Mouse (Mus musculus) hindbrain, embryonic 15.5 days (tissue): Measurements from ENCODE around the gene Calu. TPM values are rescaled to one million over a fixed set of nuclear protein-coding genes. Genes with fewer than 3 reads are reported as not detected.
"Not testable (repeated sequence)": the region's sequence is repeated elsewhere in the genome, so short reads cannot be mapped to it uniquely, and the experiment has no call there.

Experiments used
- ATAC-seq: fragments of 200-750 bp; cut with Nextera tagmentation; 2 replicates; pipeline ENCODE4 v1.8.0; 2017; ENCODE audit warnings: low read depth, moderate number of reproducible peaks, moderate TSS enrichment; ENCODE audit not compliant: low FRiP score
- H3K27ac ChIP-seq: fragments of 300-500 bp; sonication (generic); replicated peaks from 2 replicates; pipeline ENCODE4 v1.5.1; 2015; ENCODE audit warnings: mild to moderate bottlenecking, inconsistent platforms
- H3K27me3 ChIP-seq: fragments of 300-500 bp; sonication (generic); 2 replicates; pipeline ENCODE4 v1.6.1; 2015; ENCODE audit warnings: control low read depth, inconsistent platforms
- H3K36me3 ChIP-seq: fragments of 300-500 bp; sonication (generic); 2 replicates; pipeline ENCODE4 v1.6.1; 2015; ENCODE audit warnings: control low read depth, inconsistent platforms
- H3K4me1 ChIP-seq: fragments of 300-500 bp; sonication (generic); replicated peaks from 2 replicates; pipeline ENCODE4 v1.6.1; 2015; ENCODE audit warnings: control low read depth, inconsistent platforms
- H3K4me2 ChIP-seq: fragments of 300-500 bp; sonication (generic); 2 replicates; pipeline ENCODE4 v1.6.1; 2015; ENCODE audit warnings: moderate library complexity, mild to moderate bottlenecking, inconsistent platforms
- H3K4me3 ChIP-seq: fragments of 300-500 bp; sonication (generic); 2 replicates; pipeline ENCODE4 v1.5.1; 2015; ENCODE audit warnings: mild to moderate bottlenecking, inconsistent platforms
- H3K9ac ChIP-seq: fragments of 300-500 bp; sonication (generic); 2 replicates; pipeline ENCODE4 v1.6.1; 2015; ENCODE audit warnings: inconsistent platforms
- H3K9me3 ChIP-seq: fragments of 300-500 bp; sonication (generic); 2 replicates; pipeline ENCODE4 v1.6.1; 2016; ENCODE audit warnings: control low read depth, inconsistent platforms
- WGBS: fragments of 180-500 bp; shearing (Covaris S2); methylation state at CpG from one replicate; pipeline ENCODE4 v1.1.7; 2015; 5-methylcytosine and 5-hydroxymethylcytosine counted together
- polyA plus RNA-seq: library from polyadenylated mRNA; unstranded; fragments of >200 nt; fragmentation: Nextera tagmentation; extraction: Ambion mirVana; gene quantifications from 2 replicates; pipeline ENCODE4 v1.2.1, GENCODE M21; 2015

Gene Calu
- polyA plus RNA-seq, 1 experiment from 2014 or later, result 164 TPM

GRCm38 (mm10) chr6:29322735-29323134 is 25.1 kb upstream of the Calu start:
- no peaks in the 10 kb centered on the region for H3K27me3 ChIP-seq
- H3K9me3 ChIP-seq, result no peaks in the 10 kb centered on the region
- WGBS, result 80% methylated on average over 4 of the region's 4 CpGs
- no peaks in the 10 kb centered on the region for H3K36me3 ChIP-seq
- no peak for ATAC-seq
- no peak overlapping the region for H3K4me3 ChIP-seq
- no peak overlapping the region for H3K9ac ChIP-seq
- H3K4me2 ChIP-seq, result no peak overlapping the region
- H3K27ac ChIP-seq, result no peak overlapping the region
- H3K4me1 ChIP-seq, result no peaks in the 10 kb centered on the region

- Histone ChIP-seq H3K27ac (no peak overlapping the region), H3K9ac (no peak overlapping the region), H3K27me3 (no peaks in the 10 kb centered on the region), H3K4me3 (no peak overlapping the region), H3K9me3 (no peaks in the 10 kb centered on the region; the same call in 1 of the 2 replicates), H3K36me3 (no peaks in the 10 kb centered on the region), H3K4me2 (no peak overlapping the region), H3K4me1 (no peaks in the 10 kb centered on the region)
- WGBS, result 88% methylated on average over 9 of the region's 9 CpGs
- ATAC-seq, result no peak
Observed at GRCm38 (mm10) chr6:29326961-29327360, 20.9 kb upstream of the Calu start.

DNA sequence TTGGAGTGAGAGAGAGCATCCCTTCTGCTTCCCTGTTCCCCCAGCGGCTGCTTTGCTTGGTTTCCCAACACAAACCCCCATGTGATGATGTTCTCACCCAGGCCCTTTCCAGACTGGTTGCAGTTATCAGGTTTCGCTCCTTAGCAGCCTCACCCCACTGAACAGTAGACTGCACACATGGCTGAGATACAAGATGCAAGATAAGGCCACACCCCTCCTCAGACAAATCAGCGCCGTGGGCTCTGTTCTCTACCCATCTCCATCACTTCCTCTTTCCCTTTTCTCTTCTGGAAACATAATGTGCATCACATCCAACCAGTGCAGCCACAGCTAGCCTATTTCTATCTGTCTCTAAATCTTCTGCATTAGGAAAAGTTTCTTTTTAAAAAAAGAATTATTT is 18.4 kb upstream of the Calu start:
- no peak overlapping the region for H3K27ac ChIP-seq
- H3K27me3 ChIP-seq, result no peaks in the 10 kb centered on the region
- no peak for ATAC-seq
- no peak overlapping the region for H3K4me3 ChIP-seq
- 73% methylated on average over 4 of the region's 4 CpGs for WGBS
- no peaks in the 10 kb centered on the region for H3K36me3 ChIP-seq
- H3K9me3 ChIP-seq, result no peaks in the 10 kb centered on the region; the same call in 1 of the 2 replicates
- H3K4me2 ChIP-seq, result no peak overlapping the region
- no peaks in the 10 kb centered on the region for H3K4me1 ChIP-seq
- no peak overlapping the region for H3K9ac ChIP-seq

DNA sequence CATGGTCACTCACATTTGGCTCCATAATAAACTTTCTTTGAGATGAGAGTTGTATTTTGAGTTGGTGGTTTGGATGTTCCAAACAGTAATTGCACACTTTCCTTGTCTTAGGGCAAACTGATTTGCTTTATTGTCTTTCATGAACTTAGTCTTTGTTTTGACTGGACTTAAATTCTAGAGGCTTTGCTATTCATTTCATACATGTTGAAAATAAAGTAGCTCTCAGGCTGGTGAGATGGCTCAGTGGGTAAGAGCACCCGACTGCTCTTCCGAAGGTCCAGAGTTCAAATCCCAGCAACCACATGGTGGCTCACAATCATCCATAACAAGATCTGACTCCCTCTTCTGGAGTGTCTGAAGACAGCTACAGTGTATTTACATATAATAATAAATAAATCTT is 1.4 kb upstream of the Calu start:
- not testable (repeated sequence) for H3K36me3 ChIP-seq, H3K4me3 ChIP-seq, H3K4me2 ChIP-seq, H3K9me3 ChIP-seq, ATAC-seq, H3K27me3 ChIP-seq, H3K27ac ChIP-seq, H3K9ac ChIP-seq
- WGBS, result 94% methylated on average over 2 of the region's 2 CpGs
- peaks cover 17% of the 10 kb centered on the region for H3K4me1 ChIP-seq

- no peaks in the 10 kb centered on the region for H3K36me3 ChIP-seq
- peaks cover 17% of the 10 kb centered on the region for H3K4me1 ChIP-seq
- H3K4me2 ChIP-seq, result peak overlapping the region; percentile 75
- H3K9me3 ChIP-seq, result no peaks in the 10 kb centered on the region
- 35% methylated on average over 7 of the region's 7 CpGs for WGBS
- peak overlapping the region; percentile 91 for H3K4me3 ChIP-seq
- no peaks in the 10 kb centered on the region for H3K27me3 ChIP-seq
- no peak for ATAC-seq
- H3K9ac ChIP-seq, result peak overlapping the region; percentile 55
- H3K27ac ChIP-seq, result peak overlapping the region; percentile 83
Observed at GRCm38 (mm10) chr6:29347189-29347588, 680 bp upstream of the Calu start.

DNA sequence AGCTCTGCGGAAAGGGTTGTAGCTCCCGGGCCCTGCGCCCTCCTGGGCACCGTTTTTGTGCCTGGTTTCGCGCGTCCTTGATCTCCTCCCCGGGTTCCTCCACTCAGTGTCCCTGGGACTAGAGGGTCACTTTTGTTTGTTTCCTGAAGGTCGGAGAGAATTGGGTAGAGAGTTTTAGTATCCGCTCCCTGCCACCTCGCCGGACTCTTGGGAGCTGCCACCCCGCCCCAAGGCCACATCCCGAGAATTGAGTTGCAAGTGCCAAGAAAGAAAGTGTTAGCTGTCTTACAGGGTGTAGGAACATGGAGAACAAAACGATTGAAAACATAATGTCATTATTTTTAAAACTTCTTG is 479 bp downstream of the Calu start:
- H3K27me3 ChIP-seq, result no peaks in the 10 kb centered on the region
- ATAC-seq, result no peak
- peak overlapping the region; percentile 70 for H3K4me2 ChIP-seq
- peak overlapping the region; percentile 85 for H3K9ac ChIP-seq
- no peaks in the 10 kb centered on the region for H3K36me3 ChIP-seq
- peaks cover 17% of the 10 kb centered on the region for H3K4me1 ChIP-seq
- WGBS, result under 1% methylated on average over 15 of the region's 15 CpGs
- H3K9me3 ChIP-seq, result no peaks in the 10 kb centered on the region
- peak overlapping the region; percentile 81 for H3K27ac ChIP-seq
- peak overlapping the region; percentile 91 for H3K4me3 ChIP-seq

GRCm38 (mm10) chr6:29351613-29352012 is 3.7 kb downstream of the Calu start:
- Histone ChIP-seq H3K4me3 (no peak overlapping the region), H3K4me2 (no peak overlapping the region), H3K27me3 (no peaks in the 10 kb centered on the region), H3K36me3 (no peaks in the 10 kb centered on the region), H3K27ac (no peak overlapping the region), H3K9me3 (no peaks in the 10 kb centered on the region), H3K9ac (no peak overlapping the region), H3K4me1 (peaks cover 17% of the 10 kb centered on the region)
- ATAC-seq, result no peak

DNA sequence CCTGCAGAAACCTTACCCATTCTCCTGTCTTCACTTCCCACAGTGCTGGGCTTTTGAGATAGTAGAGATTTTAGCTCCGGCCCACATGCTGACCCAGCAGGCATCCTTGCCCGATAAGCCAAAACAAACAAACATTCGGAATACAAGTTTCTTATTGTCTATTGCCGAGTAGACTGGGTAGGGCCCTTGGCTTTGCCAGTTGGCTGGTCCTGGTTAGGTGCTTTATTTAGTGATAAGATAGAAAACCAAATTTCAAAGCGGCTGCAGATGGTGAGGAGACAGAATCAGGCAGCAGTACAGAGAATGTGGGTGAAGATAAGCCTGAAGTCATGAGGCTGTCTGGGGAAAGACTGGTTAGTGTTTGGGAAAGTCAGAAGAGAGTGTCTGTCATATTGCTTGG is 4.9 kb downstream of the Calu start:
- Histone ChIP-seq H3K9me3 (no peaks in the 10 kb centered on the region), H3K4me1 (peaks cover 12% of the 10 kb centered on the region), H3K36me3 (peaks cover 10% of the 10 kb centered on the region; the same call in 1 of the 2 replicates), H3K4me2 (no peak overlapping the region), H3K9ac (no peak overlapping the region), H3K27me3 (no peaks in the 10 kb centered on the region), H3K27ac (no peak overlapping the region), H3K4me3 (no peak overlapping the region)
- WGBS, result 53% methylated on average over 5 of the region's 5 CpGs
- no peak for ATAC-seq

DNA sequence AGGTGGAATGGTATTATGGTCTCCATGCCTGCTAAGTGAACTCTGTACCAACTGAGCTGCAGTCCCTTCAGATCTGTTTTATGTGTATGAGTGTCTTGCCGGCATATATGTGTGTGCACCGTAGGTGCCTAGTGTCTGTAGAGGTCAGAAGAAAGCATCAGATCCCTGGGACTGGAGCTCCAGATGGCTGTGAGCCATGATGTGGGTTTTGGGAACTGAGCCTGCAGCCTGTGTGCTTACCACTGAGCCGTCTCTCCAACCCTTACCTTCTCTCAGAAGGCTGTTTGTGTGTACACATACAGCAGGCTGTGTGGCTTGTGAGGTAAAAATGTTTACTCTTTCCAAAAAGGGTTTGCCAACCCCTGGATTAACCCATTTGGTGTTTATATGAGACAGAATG is 11.5 kb downstream of the Calu start:
- H3K9me3 ChIP-seq, result no peaks in the 10 kb centered on the region
- no peak overlapping the region for H3K27ac ChIP-seq
- WGBS, result 93% methylated on average over 3 of the region's 3 CpGs
- H3K4me2 ChIP-seq, result no peak overlapping the region
- peaks cover 18% of the 10 kb centered on the region; the same call in 1 of the 2 replicates for H3K36me3 ChIP-seq
- H3K4me3 ChIP-seq, result no peak overlapping the region
- H3K9ac ChIP-seq, result no peak overlapping the region
- ATAC-seq, result no peak
- H3K27me3 ChIP-seq, result no peaks in the 10 kb centered on the region
- H3K4me1 ChIP-seq, result peaks cover 7% of the 10 kb centered on the region; the same call in 1 of the 2 replicates

- H3K36me3 ChIP-seq, result peaks cover 18% of the 10 kb centered on the region; the same call in 1 of the 2 replicates
- peaks cover 7% of the 10 kb centered on the region; the same call in 1 of the 2 replicates for H3K4me1 ChIP-seq
- 92% methylated on average over 6 of the region's 6 CpGs for WGBS
- H3K4me3 ChIP-seq, result no peak overlapping the region
- H3K9me3 ChIP-seq, result no peaks in the 10 kb centered on the region
- H3K27ac ChIP-seq, result no peak overlapping the region
- no peak for ATAC-seq
- H3K9ac ChIP-seq, result no peak overlapping the region
- H3K4me2 ChIP-seq, result no peak overlapping the region
- no peaks in the 10 kb centered on the region for H3K27me3 ChIP-seq
Observed at GRCm38 (mm10) chr6:29360211-29360610, 12.3 kb downstream of the Calu start.

GRCm38 (mm10) chr6:29362246-29363128 is 14.6 kb downstream of the Calu start:
- Histone ChIP-seq H3K36me3 (peaks cover 31% of the 10 kb centered on the region), H3K4me3 (no peak overlapping the region), H3K27ac (peak overlapping the region; percentile 48), H3K27me3 (no peaks in the 10 kb centered on the region), H3K4me2 (no peak overlapping the region), H3K9me3 (no peaks in the 10 kb centered on the region), H3K4me1 (peaks cover 7% of the 10 kb centered on the region; the same call in 1 of the 2 replicates), H3K9ac (no peak overlapping the region)
- no peak for ATAC-seq
- 47% methylated on average over 7 of the region's 7 CpGs for WGBS

DNA sequence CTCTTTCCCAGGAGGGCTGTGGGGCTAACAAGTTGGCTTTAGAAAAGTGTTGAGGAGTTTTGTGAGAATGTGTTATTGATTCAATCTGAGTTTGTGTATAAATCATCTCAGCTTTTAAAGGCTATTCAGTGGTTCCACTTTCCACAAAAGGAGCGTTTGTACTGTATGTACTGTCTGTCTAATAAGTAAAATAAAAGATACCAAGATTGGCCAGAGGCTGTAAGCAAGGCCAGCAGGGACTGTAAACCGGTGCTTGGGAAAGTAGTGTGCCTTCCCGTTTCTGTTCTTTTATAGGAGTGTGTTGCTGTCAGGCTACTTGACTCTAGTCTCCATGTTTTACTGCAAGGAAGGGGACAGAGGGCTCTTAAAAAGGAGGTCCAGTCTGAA is 15.3 kb downstream of the Calu start:
- no peak overlapping the region for H3K4me2 ChIP-seq
- no peak for ATAC-seq
- no peak overlapping the region for H3K9ac ChIP-seq
- H3K36me3 ChIP-seq, result peaks cover 27% of the 10 kb centered on the region
- H3K4me3 ChIP-seq, result no peak overlapping the region
- 84% methylated on average over 3 of the region's 3 CpGs for WGBS
- no peaks in the 10 kb centered on the region for H3K9me3 ChIP-seq
- H3K27me3 ChIP-seq, result no peaks in the 10 kb centered on the region
- peak overlapping the region; percentile 48 for H3K27ac ChIP-seq
- peaks cover 7% of the 10 kb centered on the region; the same call in 1 of the 2 replicates for H3K4me1 ChIP-seq
